Mouse (Mus musculus) myocyte (in vitro differentiated cells): ENCODE results near the gene D230025D16Rik.

Source experiments
- CEBPB ChIP-seq: IDR thresholded peaks from 2 replicates; pipeline ENCODE4 v1.6.1; 2011; ENCODE audit warnings: mild to moderate bottlenecking, moderate library complexity; ENCODE audit not compliant: poor library complexity, insufficient read depth, severe bottlenecking
- E2F4 ChIP-seq: IDR thresholded peaks from one replicate; pipeline ENCODE4 v1.6.1; 2011; ENCODE audit warnings: mild to moderate bottlenecking, control low read depth, moderate library complexity; ENCODE audit not compliant: insufficient read depth
- MAX ChIP-seq: IDR thresholded peaks from one replicate; pipeline ENCODE4 v1.6.1; 2011; ENCODE audit warnings: low read depth, mild to moderate bottlenecking, control low read depth
- MYOD1 ChIP-seq, 3 experiments: IDR thresholded peaks; one replicate each; pipeline ENCODE4 v1.6.1; 2011; ENCODE audit warnings: control low read depth in 2 of 3, low read depth in 2 of 3, mild to moderate bottlenecking in 2 of 3, moderate library complexity in 1 of 3; ENCODE audit not compliant: insufficient read length in 2 of 3, control insufficient read depth in 1 of 3
- MYOG ChIP-seq, 3 experiments: IDR thresholded peaks; one replicate each; pipeline ENCODE4 v1.6.1; 2011; ENCODE audit warnings: control low read depth in 2 of 3, low read depth in 2 of 3, mild to moderate bottlenecking in 2 of 3; ENCODE audit not compliant: insufficient read length in 2 of 3, control insufficient read depth in 1 of 3, insufficient read depth in 1 of 3
- POLR2A ChIP-seq: IDR thresholded peaks from one replicate; pipeline ENCODE4 v1.6.1; 2011; ENCODE audit warnings: low read depth, mild to moderate bottlenecking, control low read depth, moderate library complexity; ENCODE audit not compliant: insufficient read length
- POLR2AphosphoS2 ChIP-seq: IDR thresholded peaks from one replicate; pipeline ENCODE4 v1.6.1; 2011; ENCODE audit warnings: low read depth, control low read depth; ENCODE audit not compliant: insufficient read length
- REST ChIP-seq: IDR thresholded peaks from one replicate; pipeline ENCODE4 v1.6.1; 2011; ENCODE audit warnings: mild to moderate bottlenecking, control low read depth, moderate library complexity; ENCODE audit not compliant: insufficient read depth, insufficient read length
- SRF ChIP-seq: IDR thresholded peaks from one replicate; pipeline ENCODE4 v1.6.1; 2011; ENCODE audit warnings: low read depth; ENCODE audit not compliant: control insufficient read depth, insufficient read length
- TCF12 ChIP-seq: IDR thresholded peaks from one replicate; pipeline ENCODE4 v1.6.1; 2011; ENCODE audit warnings: mild to moderate bottlenecking, control low read depth; ENCODE audit not compliant: poor library complexity, insufficient read depth, severe bottlenecking
- USF1 ChIP-seq: IDR thresholded peaks from one replicate; pipeline ENCODE4 v1.6.1; 2011; ENCODE audit warnings: low read depth, mild to moderate bottlenecking, control low read depth, moderate library complexity

- TF ChIP-seq POLR2A (peak; percentile 84), TCF12 (no peak), E2F4 (no peak), MAX (no peak), USF1 (no peak), MYOG (IDR thresholded peaks at IDR 0.05; ENCODE audit: control insufficient read depth in 1 of 3, insufficient read depth in 1 of 3, insufficient read length in 2 of 3, low read depth in 2 of 3) (peak in 1 of 3 experiments; percentile 18), MYOD1 (IDR thresholded peaks at IDR 0.05; ENCODE audit: control insufficient read depth in 1 of 3, insufficient read length in 2 of 3, low read depth in 2 of 3) (no peak), CEBPB (no peak), POLR2AphosphoS2 (peak; percentile 71), SRF (peak; percentile 36), REST (no peak)
These were observed 64.2 kb downstream of the D230025D16Rik start for GRCm38 (mm10) chr8:105288958-105289732.
